ENCODE assay signal across 23 mouse cellular contexts in the genomic region with DNA sequence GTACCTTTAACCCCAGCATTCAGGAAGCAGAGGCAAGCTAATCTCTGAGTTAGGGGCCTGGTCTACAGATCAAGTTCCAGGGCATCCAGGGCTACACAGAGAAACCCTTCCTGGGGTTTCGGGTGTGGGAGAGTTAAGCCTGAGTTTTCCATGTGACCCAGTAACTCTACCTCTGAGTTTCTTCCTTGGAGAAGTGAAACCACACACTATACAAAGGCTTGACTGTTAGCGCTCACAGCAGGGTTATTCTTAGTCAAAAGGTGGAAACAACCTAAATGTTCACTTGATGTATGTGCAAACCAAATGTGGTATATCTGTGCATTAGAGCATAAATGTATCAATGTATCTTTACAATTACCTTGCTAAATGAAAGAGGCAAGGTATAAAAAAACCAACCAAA. TPM values are rescaled to one million over a fixed set of nuclear protein-coding genes. Genes with fewer than 3 reads are reported as not detected.
A peak's percentile ranks its signal among the peaks of the same experiment; 100 is the strongest.
DNase-seq lines count a peak whose midpoint lies in the region; ATAC-seq and TF ChIP-seq lines count a peak whose summit lies in the region.
"Had no signal": no experiment of that assay in that cellular context is flagged by ENCODE, and none has a peak within 500 bp of the region (broad histone marks: within the 10 kb centered on the region; RNA-seq: fewer than 3 reads in every experiment).

No protein-coding gene starts in this region.

- no peak overlapping the region for H3K9ac ChIP-seq in midbrain, embryonic 11.5 days (ENCODE audit: low read length)
- H3K9ac ChIP-seq in midbrain, postnatal 0 days (replicated peaks; ENCODE audit: low read length, poor library complexity, severe bottlenecking), result no peak overlapping the region
- H3K9ac ChIP-seq in CH12.LX (ENCODE audit: insufficient read depth, low read depth), result no peak overlapping the region
- H3K9ac ChIP-seq in hindbrain, embryonic 16.5 days (ENCODE audit: low read depth, low read length), result no peak overlapping the region
- H3K9ac ChIP-seq in intestine, embryonic 16.5 days (ENCODE audit: low read depth, low read length), result no peak overlapping the region
- H3K9ac ChIP-seq: embryonic facial prominence, embryonic 15.5 days; forebrain, embryonic 13.5 days; forebrain, postnatal 0 days; hindbrain, embryonic 13.5 days; intestine, embryonic 15.5 days had no signal

- in situ Hi-C loops in CH12.LX (cut with MboI; ENCODE audit: low pct_ligation_motif_present, low pct_unique_long_range_greater_than_20kb, low sequenced_read_pairs), result no loop called here

- TF ChIP-seq RAD21 in CH12.LX (IDR thresholded peaks at IDR 0.05; ENCODE audit: low read depth, low read length), result no peak

- H3K9me3 ChIP-seq in midbrain, embryonic 11.5 days (ENCODE audit: control insufficient read depth, low read length), result no peaks in the 10 kb centered on the region
- H3K9me3 ChIP-seq in midbrain, postnatal 0 days (ENCODE audit: low read length), result no peaks in the 10 kb centered on the region
- H3K9me3 ChIP-seq in CH12.LX (replicated peaks; ENCODE audit: low read length), result no peaks in the 10 kb centered on the region
- H3K9me3 ChIP-seq in hindbrain, embryonic 16.5 days (ENCODE audit: control insufficient read depth, low read length), result no peaks in the 10 kb centered on the region
- no peaks in the 10 kb centered on the region for H3K9me3 ChIP-seq in intestine, embryonic 16.5 days (ENCODE audit: control insufficient read depth, low read length)
- H3K9me3 ChIP-seq: embryonic facial prominence, embryonic 15.5 days; forebrain, embryonic 13.5 days; G1E; heart, embryonic 10.5 days; heart, embryonic 15.5 days; hindbrain, embryonic 13.5 days; intestine, embryonic 15.5 days had no signal

- 89% methylated on average over 2 of the region's 2 CpGs for WGBS in midbrain, embryonic 11.5 days
- 83% methylated on average over 2 of the region's 2 CpGs for WGBS in midbrain, postnatal 0 days
- 88% methylated on average over 2 of the region's 2 CpGs for WGBS in hindbrain, embryonic 16.5 days
- WGBS in intestine, embryonic 16.5 days, result 94% methylated on average over 2 of the region's 2 CpGs

- no peak overlapping the region for H3K4me3 ChIP-seq in midbrain, embryonic 11.5 days (ENCODE audit: low read depth, low read length)
- H3K4me3 ChIP-seq in midbrain, postnatal 0 days (ENCODE audit: low read depth, low read length), result no peak overlapping the region
- H3K4me3 ChIP-seq in CH12.LX (replicated peaks in 1 of 3; ENCODE audit: low read depth in 2 of 3, low read length in 2 of 3, poor library complexity in 1 of 3), result no peak overlapping the region
- no peak overlapping the region for H3K4me3 ChIP-seq in hindbrain, embryonic 16.5 days (ENCODE audit: low read length)
- H3K4me3 ChIP-seq in intestine, embryonic 16.5 days (ENCODE audit: low read length), result no peak overlapping the region
- H3K4me3 ChIP-seq: embryonic facial prominence, embryonic 15.5 days; forebrain, embryonic 13.5 days; gastrocnemius, adult 2 months; heart, embryonic 10.5 days; heart, embryonic 15.5 days; hindbrain, embryonic 13.5 days; intestine, embryonic 15.5 days had no signal

- H3K36me3 ChIP-seq in midbrain, embryonic 11.5 days (ENCODE audit: control insufficient read depth, insufficient read depth, low read length), result no peaks in the 10 kb centered on the region
- no peaks in the 10 kb centered on the region for H3K36me3 ChIP-seq in midbrain, postnatal 0 days (ENCODE audit: insufficient read depth, low read length)
- no peaks in the 10 kb centered on the region for H3K36me3 ChIP-seq in CH12.LX (replicated peaks in 1 of 2; ENCODE audit: control insufficient read depth in 1 of 2, insufficient read depth in 1 of 2, low read length in 1 of 2)
- H3K36me3 ChIP-seq in hindbrain, embryonic 16.5 days (ENCODE audit: control insufficient read depth, insufficient read depth, low read length), result no peaks in the 10 kb centered on the region
- H3K36me3 ChIP-seq in intestine, embryonic 16.5 days (ENCODE audit: control insufficient read depth, insufficient read depth, low read length), result no peaks in the 10 kb centered on the region
- H3K36me3 ChIP-seq: embryonic facial prominence, embryonic 15.5 days; G1E; heart, embryonic 10.5 days; heart, embryonic 15.5 days; hindbrain, embryonic 13.5 days; intestine, embryonic 15.5 days had no signal

- H3K4me2 ChIP-seq in midbrain, embryonic 11.5 days, result no peak overlapping the region
- H3K4me2 ChIP-seq in midbrain, postnatal 0 days (ENCODE audit: low read depth, low read length, poor library complexity, severe bottlenecking), result no peak overlapping the region
- no peak overlapping the region for H3K4me2 ChIP-seq in CH12.LX (ENCODE audit: insufficient read depth, low read depth, poor library complexity, severe bottlenecking)
- H3K4me2 ChIP-seq in hindbrain, embryonic 16.5 days (ENCODE audit: low read length), result no peak overlapping the region
- no peak overlapping the region for H3K4me2 ChIP-seq in intestine, embryonic 16.5 days (ENCODE audit: low read depth, low read length)
- H3K4me2 ChIP-seq: embryonic facial prominence, embryonic 15.5 days; forebrain, embryonic 13.5 days; heart, embryonic 15.5 days; hindbrain, embryonic 13.5 days; intestine, embryonic 15.5 days had no signal

- no peak for ATAC-seq in midbrain, embryonic 11.5 days (ENCODE audit: low FRiP score)
- no peak for ATAC-seq in midbrain, postnatal 0 days (ENCODE audit: low FRiP score)
- peak; percentile 71 for ATAC-seq in granulocyte monocyte progenitor cell, adult 5-6 weeks (replicated peaks; ENCODE audit: poor library complexity, severe bottlenecking)
- no peak for ATAC-seq in hindbrain, embryonic 16.5 days
- ATAC-seq in intestine, embryonic 16.5 days, result no peak
- ATAC-seq: activated CD4-positive, CD25-positive, alpha-beta regulatory T cell, adult 4 months; forebrain, embryonic 13.5 days; forebrain, postnatal 0 days; intestine, embryonic 15.5 days had no signal

- H3K79me2 ChIP-seq in CH12.LX (replicated peaks; ENCODE audit: control insufficient read depth, extremely low read depth, insufficient read depth, poor library complexity, severe bottlenecking), result no peaks in the 10 kb centered on the region

- DNase-seq in midbrain, embryonic 11.5 days (ENCODE audit: low spot score, missing footprints), result peak; percentile 51
- no peak for DNase-seq in midbrain, postnatal 0 days (ENCODE audit: low spot score)
- DNase-seq in CH12.LX (ENCODE audit: extremely low read depth), result no peak
- DNase-seq: adrenal gland, postnatal 25 days; cerebellum, adult 18-20 months; cerebellum, postnatal 10 days; embryo, embryonic 11 days; forebrain, postnatal 0 days; gastrocnemius, adult 2 months; gastrocnemius, postnatal 25 days; heart, adult 18-20 months; heart, postnatal 14 days had no signal

- dilution Hi-C loops in CH12.LX (cut with MboI; ENCODE audit: extremely low pct_ligation_motif_present, extremely low pct_unique_long_range_greater_than_20kb, low sequenced_read_pairs), result no loop called here

- H3K4me1 ChIP-seq in midbrain, embryonic 11.5 days (ENCODE audit: control insufficient read depth, insufficient read depth, low read length), result peaks cover 12% of the 10 kb centered on the region
- no peaks in the 10 kb centered on the region for H3K4me1 ChIP-seq in midbrain, postnatal 0 days (ENCODE audit: insufficient read depth, low read length)
- H3K4me1 ChIP-seq in CH12.LX (ENCODE audit: control insufficient read depth in 1 of 2, insufficient read depth in 2 of 2), result peaks cover 5 to 29% of the 10 kb centered on the region in 2 experiments
- H3K4me1 ChIP-seq in hindbrain, embryonic 16.5 days (ENCODE audit: control insufficient read depth, insufficient read depth, low read depth, low read length), result peaks cover 2% of the 10 kb centered on the region; the same call in 1 of the 2 replicates
- H3K4me1 ChIP-seq in intestine, embryonic 16.5 days (ENCODE audit: control insufficient read depth, insufficient read depth, low read length), result no peaks in the 10 kb centered on the region
- H3K4me1 ChIP-seq: embryonic facial prominence, embryonic 15.5 days; intestine, embryonic 15.5 days had no signal

- H3K27me3 ChIP-seq in midbrain, embryonic 11.5 days (ENCODE audit: control insufficient read depth, insufficient read depth, low read length), result no peaks in the 10 kb centered on the region
- H3K27me3 ChIP-seq in midbrain, postnatal 0 days (ENCODE audit: insufficient read depth, low read length), result no peaks in the 10 kb centered on the region
- no peaks in the 10 kb centered on the region for H3K27me3 ChIP-seq in CH12.LX (replicated peaks)
- no peaks in the 10 kb centered on the region for H3K27me3 ChIP-seq in hindbrain, embryonic 16.5 days (replicated peaks; ENCODE audit: control insufficient read depth, insufficient read depth, low read length)
- H3K27me3 ChIP-seq in intestine, embryonic 16.5 days (replicated peaks; ENCODE audit: control insufficient read depth, insufficient read depth, low read length), result no peaks in the 10 kb centered on the region
- H3K27me3 ChIP-seq: embryonic facial prominence, embryonic 15.5 days; forebrain, embryonic 13.5 days; heart, embryonic 15.5 days; hindbrain, embryonic 13.5 days; intestine, embryonic 15.5 days had no signal

- no peak overlapping the region for H3K27ac ChIP-seq in midbrain, embryonic 11.5 days (ENCODE audit: low read depth, low read length)
- no peak overlapping the region for H3K27ac ChIP-seq in midbrain, postnatal 0 days (ENCODE audit: low read depth, low read length)
- no peak overlapping the region for H3K27ac ChIP-seq in CH12.LX (ENCODE audit: insufficient read depth, low read depth)
- no peak overlapping the region for H3K27ac ChIP-seq in hindbrain, embryonic 16.5 days (ENCODE audit: low read depth, low read length)
- no peak overlapping the region for H3K27ac ChIP-seq in intestine, embryonic 16.5 days (ENCODE audit: low read length)
- H3K27ac ChIP-seq: embryonic facial prominence, embryonic 15.5 days; forebrain, embryonic 13.5 days; gastrocnemius, adult 2 months; hindbrain, embryonic 13.5 days; intestine, embryonic 15.5 days had no signal

- TF ChIP-seq EP300 in CH12.LX (IDR thresholded peaks at IDR 0.05; ENCODE audit: low read length), result 0 out of 2 replicates have a peak, but pooled peaks have one; percentile 34

- TF ChIP-seq CTCF in midbrain, postnatal 0 days (IDR thresholded peaks at IDR 0.05), result no peak
- no peak for TF ChIP-seq CTCF in CH12.LX (conservative IDR thresholded peaks at IDR 0.05 in 1 of 2, IDR thresholded peaks at IDR 0.05 in 1 of 2; ENCODE audit: low read depth in 2 of 2, low read length in 2 of 2)

- TF ChIP-seq POLR2A in CH12.LX (IDR thresholded peaks at IDR 0.05; ENCODE audit: low read depth, low read length), result no peak

RNA-seq across cellular contexts. Expression of gene Bcl9, which starts 59.2 kb away (rescaled TPM):
- polyA plus RNA-seq in midbrain, embryonic 11.5 days (2014; fragmentation: Nextera tagmentation; extraction: Ambion mirVana), result 59.8 and 60.3 TPM in 2 replicates
- 32.2 and 39.6 TPM in 2 replicates for total RNA-seq in midbrain, postnatal 0 days (2014; rRNA removed)
- 58.9 and 61.3 TPM in 2 replicates for polyA plus RNA-seq in midbrain, postnatal 0 days (2015; fragmentation: Nextera tagmentation; extraction: Ambion mirVana)
- total RNA-seq in CH12.LX (2012; rRNA removed), result 2.9 and 3.3 TPM in 2 replicates
- total RNA-seq in CH12.LX (2014; rRNA removed), result 0.96 and 1.1 TPM in 2 replicates
- polyA plus RNA-seq in CH12.LX (2012; ENCODE audit: insufficient read length, low read depth), result 11.2 and 13.5 TPM in 2 replicates
- 25.3 and 43.8 TPM in 2 replicates for total RNA-seq in granulocyte monocyte progenitor cell, adult 5-6 weeks (2014; fragmentation: Nextera tagmentation)
- 3.5 and 6.2 TPM in 2 replicates for total RNA-seq in granulocyte monocyte progenitor cell, adult 5-6 weeks (2017)
- polyA plus RNA-seq in hindbrain, embryonic 16.5 days (2015; fragmentation: Nextera tagmentation; extraction: Ambion mirVana), result 57.4 and 68.0 TPM in 2 replicates
- polyA plus RNA-seq in intestine, embryonic 16.5 days (2015; fragmentation: Nextera tagmentation; extraction: Ambion mirVana), result 35.9 and 37.4 TPM in 2 replicates
